Mouse (Mus musculus) midbrain, embryonic 11.5 days (tissue): ENCODE data around the gene Gm5797. TPM values are rescaled to one million over a fixed set of nuclear protein-coding genes. Genes with fewer than 3 reads are reported as not detected.
"Not testable (repeated sequence)": the region's sequence is repeated elsewhere in the genome, so short reads cannot be mapped to it uniquely, and the experiment has no call there.

Experiments used
- ATAC-seq: fragments of 200-750 bp; cut with Nextera tagmentation; 2 replicates; pipeline ENCODE4 v1.8.0; 2017; ENCODE audit warnings: moderate TSS enrichment, moderate library complexity; ENCODE audit not compliant: low FRiP score
- DNase-seq: peaks from one replicate; pipeline ENCODE4 v3.0.0; 2015; ENCODE audit warnings: low spot score; ENCODE audit errors: missing footprints
- H3K27ac ChIP-seq: fragments of 300-500 bp; sonication (generic); 2 replicates; pipeline ENCODE4 v1.5.1; 2014; ENCODE audit warnings: low read depth, low read length
- H3K27me3 ChIP-seq: fragments of 300-500 bp; sonication (generic); 2 replicates; pipeline ENCODE4 v1.6.1; 2014; ENCODE audit warnings: mild to moderate bottlenecking, low read length, moderate library complexity, mixed read lengths; ENCODE audit not compliant: control insufficient read depth, insufficient read depth
- H3K36me3 ChIP-seq: fragments of 300-500 bp; sonication (generic); 2 replicates; pipeline ENCODE4 v1.6.1; 2014; ENCODE audit warnings: mild to moderate bottlenecking, low read length, moderate library complexity, mixed read lengths; ENCODE audit not compliant: control insufficient read depth, insufficient read depth
- H3K4me1 ChIP-seq: fragments of 300-500 bp; sonication (generic); 2 replicates; pipeline ENCODE4 v1.6.1; 2014; ENCODE audit warnings: low read length; ENCODE audit not compliant: control insufficient read depth, insufficient read depth
- H3K4me2 ChIP-seq: fragments of 300-500 bp; sonication (generic); 2 replicates; pipeline ENCODE4 v1.6.1; 2014; ENCODE audit warnings: mild to moderate bottlenecking, moderate library complexity
- H3K4me3 ChIP-seq: fragments of 300-500 bp; sonication (generic); 2 replicates; pipeline ENCODE4 v1.5.1; 2014; ENCODE audit warnings: low read depth, low read length
- H3K9ac ChIP-seq: fragments of 300-500 bp; sonication (generic); 2 replicates; pipeline ENCODE4 v1.6.1; 2014; ENCODE audit warnings: low read length
- H3K9me3 ChIP-seq: fragments of 300-500 bp; sonication (generic); 2 replicates; pipeline ENCODE4 v1.6.1; 2016; ENCODE audit warnings: low read length; ENCODE audit not compliant: control insufficient read depth
- WGBS: fragments of 180-500 bp; shearing (Covaris S2); extraction: QIAGEN DNeasy Blood & Tissue Kit; methylation state at CpG from one replicate; pipeline ENCODE4 v1.1.7; 2014; 5-methylcytosine and 5-hydroxymethylcytosine counted together
- polyA plus RNA-seq: library from polyadenylated mRNA; unstranded; fragments of >200 nt; fragmentation: Nextera tagmentation; extraction: Ambion mirVana; gene quantifications from 2 replicates; pipeline ENCODE4 v1.2.1, GENCODE M21; 2014

The Gm5797 gene
- not detected in 2 replicates for polyA plus RNA-seq

GRCm38 (mm10) chr14:7332295-7332694 is at the start of gene Gm5797:
Gene Gm5797 (minus strand): TSS chr14:7332395.
- WGBS: no CpG with 5 or more reads among the region's 1 CpGs
- not testable (repeated sequence) for DNase-seq, H3K4me3 ChIP-seq, H3K9me3 ChIP-seq, H3K4me1 ChIP-seq, H3K36me3 ChIP-seq, H3K27me3 ChIP-seq, H3K9ac ChIP-seq, H3K4me2 ChIP-seq, ATAC-seq, H3K27ac ChIP-seq

- H3K27me3 ChIP-seq, H3K4me3 ChIP-seq, H3K9ac ChIP-seq, H3K27ac ChIP-seq, H3K4me1 ChIP-seq, H3K4me2 ChIP-seq, H3K9me3 ChIP-seq, ATAC-seq, DNase-seq, H3K36me3 ChIP-seq: not testable (repeated sequence)
- WGBS: 83% methylated on average over 3 of the region's 3 CpGs
Measured at GRCm38 (mm10) chr14:7365034-7365433, 32.8 kb upstream of the Gm5797 start, which contains the start of gene Gm8374. Gene Gm8374 (minus strand): TSS chr14:7365134.

- not testable (repeated sequence) for H3K4me1 ChIP-seq, H3K36me3 ChIP-seq, H3K9me3 ChIP-seq, H3K27ac ChIP-seq, H3K27me3 ChIP-seq
- 0% methylated on average over 15 of the region's 19 CpGs for WGBS
- DNase-seq (peak; percentile 93), ATAC-seq (0 out of 2 replicates have a peak, but pooled peaks have one; percentile 50)
- peak overlapping the region; percentile 48 for H3K4me3 ChIP-seq
- peak overlapping the region; percentile 60 for H3K9ac ChIP-seq
- H3K4me2 ChIP-seq: peak overlapping the region; percentile 47
Measured at GRCm38 (mm10) chr14:7315093-7315492, 17.1 kb downstream of the Gm5797 start.

- not testable (repeated sequence) for H3K27me3 ChIP-seq, H3K27ac ChIP-seq, H3K9me3 ChIP-seq, ATAC-seq, DNase-seq, H3K36me3 ChIP-seq, H3K4me1 ChIP-seq
- WGBS: 0% methylated on average over 15 of the region's 35 CpGs
- Histone ChIP-seq H3K9ac (peak within 1 kb of the TSS; percentile 60), H3K4me2 (peak within 1 kb of the TSS; percentile 47), H3K4me3 (peak within 1 kb of the TSS; percentile 48)
Measured at GRCm38 (mm10) chr14:7314661-7315060, 17.5 kb downstream of the Gm5797 start, which contains the start of gene Gm3739. Gene Gm3739 (minus strand): TSS chr14:7315049.

Other genes starting within 250 kb of the Gm5797 start
- gene Gm3696, start 231.8 kb downstream of the Gm5797 start, polyA plus RNA-seq: 2.5 and 3.4 TPM in 2 replicates
- not detected in 2 replicates for gene Gm6676, start 207.0 kb downstream of the Gm5797 start, polyA plus RNA-seq
- gene Gm3512, start 157.9 kb downstream of the Gm5797 start, polyA plus RNA-seq: 3.8 and 4.2 TPM in 2 replicates
- not detected in 2 replicates for gene Gm16434, start 137.9 kb downstream of the Gm5797 start, polyA plus RNA-seq
- not detected in 2 replicates for gene Gm3727, start 67.7 kb downstream of the Gm5797 start, polyA plus RNA-seq
- gene Gm3739, start 17.3 kb downstream of the Gm5797 start, polyA plus RNA-seq: 2.1 and 2.5 TPM in 2 replicates
- not detected in 2 replicates for gene Gm8374, start 32.7 kb upstream of the Gm5797 start, polyA plus RNA-seq
- not detected in 2 replicates for gene Gm3755, start 118.5 kb upstream of the Gm5797 start, polyA plus RNA-seq
- 2.3 and 2.8 TPM in 2 replicates for gene Gm3752, start 151.4 kb upstream of the Gm5797 start, polyA plus RNA-seq
- 0.60 and 1.5 TPM in 2 replicates for gene Gm3558, start 236.2 kb upstream of the Gm5797 start, polyA plus RNA-seq